Mouse (Mus musculus) intestine, postnatal 0 days (tissue): Measurements from ENCODE around the gene H2afx. TPM values are rescaled to one million over a fixed set of nuclear protein-coding genes. Genes with fewer than 3 reads are reported as not detected.
A peak's percentile ranks its signal among the peaks of the same experiment; 100 is the strongest.
"Not testable (repeated sequence)": the region's sequence is repeated elsewhere in the genome, so short reads cannot be mapped to it uniquely, and the experiment has no call there.

ENCODE experiments used
- ATAC-seq: fragments of 200-750 bp; cut with Nextera tagmentation; 2 replicates; pipeline ENCODE4 v1.8.0; 2017; ENCODE audit warnings: mild to moderate bottlenecking, moderate TSS enrichment, moderate library complexity
- H3K27ac ChIP-seq: fragments of 300-500 bp; sonication (generic); 2 replicates; pipeline ENCODE4 v1.5.1; 2014; ENCODE audit warnings: mild to moderate bottlenecking, low read depth, low read length, moderate library complexity
- H3K27me3 ChIP-seq: fragments of 300-500 bp; sonication (generic); replicated peaks from 2 replicates; pipeline ENCODE4 v1.6.1; 2014; ENCODE audit warnings: low read length, mixed read lengths; ENCODE audit not compliant: control insufficient read depth, insufficient read depth
- H3K36me3 ChIP-seq: fragments of 300-500 bp; sonication (generic); 2 replicates; pipeline ENCODE4 v1.6.1; 2014; ENCODE audit warnings: mild to moderate bottlenecking, moderate library complexity; ENCODE audit not compliant: control insufficient read depth, insufficient read depth
- H3K4me1 ChIP-seq: fragments of 300-500 bp; sonication (generic); replicated peaks from 2 replicates; pipeline ENCODE4 v1.6.1; 2014; ENCODE audit warnings: antibody characterized with exemption, low read length, mixed read lengths; ENCODE audit not compliant: control insufficient read depth, insufficient read depth
- H3K4me2 ChIP-seq: fragments of 300-500 bp; sonication (generic); replicated peaks from 2 replicates; pipeline ENCODE4 v1.6.1; 2014; ENCODE audit warnings: low read depth, mild to moderate bottlenecking, moderate library complexity
- H3K4me3 ChIP-seq: fragments of 300-500 bp; sonication (generic); 2 replicates; pipeline ENCODE4 v1.5.1; 2014; ENCODE audit warnings: low read depth, low read length
- H3K9ac ChIP-seq: fragments of 300-500 bp; sonication (generic); 2 replicates; pipeline ENCODE4 v1.6.1; 2014; ENCODE audit warnings: mild to moderate bottlenecking, low read depth, low read length
- H3K9me3 ChIP-seq: fragments of 300-500 bp; sonication (generic); 2 replicates; pipeline ENCODE4 v1.6.1; 2016; ENCODE audit warnings: mixed run types; ENCODE audit not compliant: control insufficient read depth
- CTCF ChIP-seq: sonication (generic); IDR thresholded peaks from 2 replicates; pipeline ENCODE4 v1.5.1; 2016; ENCODE audit warnings: low read depth, mild to moderate bottlenecking, control low read depth, antibody characterized with exemption, moderate library complexity
- WGBS: fragments of 180-500 bp; shearing (Covaris S2); extraction: QIAGEN DNeasy Blood & Tissue Kit; methylation state at CpG from one replicate; pipeline ENCODE4 v1.1.7; 2014; 5-methylcytosine and 5-hydroxymethylcytosine counted together
- polyA plus RNA-seq: library from polyadenylated mRNA; unstranded; fragments of >200 nt; fragmentation: Nextera tagmentation; extraction: Ambion mirVana; gene quantifications from 2 replicates; pipeline ENCODE4 v1.2.1, GENCODE M21; 2015

H2afx gene
- polyA plus RNA-seq, 1 experiment from 2014 or later = 89.1 TPM

DNA sequence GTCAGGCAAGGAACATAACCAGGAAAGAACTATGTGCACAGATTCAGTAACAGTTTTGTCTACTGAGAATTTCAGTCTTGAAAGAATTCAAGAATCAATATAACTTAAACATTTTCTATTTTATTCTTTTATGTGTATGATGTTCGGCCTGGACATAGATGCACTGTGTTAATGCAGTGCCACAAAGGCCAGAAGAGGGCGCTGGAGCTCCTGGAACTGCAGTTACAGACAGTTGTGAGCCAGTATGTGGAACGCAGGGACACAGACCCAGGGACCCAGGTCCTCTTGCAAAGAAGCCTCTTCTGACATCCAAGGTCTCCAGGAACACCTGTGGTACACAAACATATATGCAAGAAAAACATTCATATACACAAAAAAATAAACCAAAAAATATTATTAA lies 30.0 kb downstream of the H2afx start:
- TF ChIP-seq CTCF = peak; percentile 60
- H3K4me2 ChIP-seq = no peak overlapping the region
- H3K27ac ChIP-seq = no peak overlapping the region
- H3K27me3 ChIP-seq = no peaks in the 10 kb centered on the region
- H3K4me1 ChIP-seq = no peaks in the 10 kb centered on the region
- 62% methylated on average over 3 of the region's 3 CpGs for WGBS
- ATAC-seq = no peak
- H3K9me3 ChIP-seq = no peaks in the 10 kb centered on the region
- no peaks in the 10 kb centered on the region for H3K36me3 ChIP-seq
- H3K9ac ChIP-seq = no peak overlapping the region
- H3K4me3 ChIP-seq = no peak overlapping the region

DNA sequence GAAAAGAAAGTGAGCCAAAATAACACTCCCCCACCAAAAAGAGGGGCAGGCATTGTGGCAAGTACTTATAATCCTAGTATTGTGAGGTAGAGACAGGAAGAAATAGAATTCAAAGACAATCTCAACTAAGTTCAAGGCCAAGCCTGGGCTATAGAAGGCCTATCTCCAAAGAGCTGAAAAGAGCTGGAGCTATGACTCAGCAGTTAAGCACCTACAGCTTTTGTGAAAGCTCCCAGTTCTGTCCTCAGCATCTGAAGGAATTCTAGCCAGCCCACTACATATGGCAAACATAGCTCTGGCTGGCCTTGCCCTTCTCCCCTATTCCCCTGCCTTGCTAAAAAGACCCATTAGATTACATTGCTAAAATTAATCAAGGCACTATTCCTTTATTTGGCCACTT lies 38.9 kb downstream of the H2afx start:
- peak; percentile 10; the same call in 1 of the 2 replicates for ATAC-seq
- H3K27ac ChIP-seq = no peak overlapping the region
- no peak overlapping the region for H3K9ac ChIP-seq
- TF ChIP-seq CTCF = no peak
- H3K4me1 ChIP-seq = no peaks in the 10 kb centered on the region
- no peaks in the 10 kb centered on the region for H3K9me3 ChIP-seq
- H3K36me3 ChIP-seq = no peaks in the 10 kb centered on the region
- no peak overlapping the region for H3K4me2 ChIP-seq
- no peak overlapping the region for H3K4me3 ChIP-seq
- no peaks in the 10 kb centered on the region for H3K27me3 ChIP-seq

- Histone ChIP-seq H3K9ac (no peak overlapping the region), H3K27me3 (no peaks in the 10 kb centered on the region), H3K9me3 (no peaks in the 10 kb centered on the region), H3K27ac (no peak overlapping the region), H3K4me3 (no peak overlapping the region), H3K36me3 (peaks cover under 1% of the 10 kb centered on the region; the same call in 1 of the 2 replicates), H3K4me1 (peaks cover 6% of the 10 kb centered on the region; the same call in 1 of the 2 replicates), H3K4me2 (no peak overlapping the region)
- TF ChIP-seq CTCF = no peak
- WGBS = 83% methylated on average over 6 of the region's 6 CpGs
- ATAC-seq = no peak
Measured at GRCm38 (mm10) chr9:44376141-44376540, 41.6 kb downstream of the H2afx start.

DNA sequence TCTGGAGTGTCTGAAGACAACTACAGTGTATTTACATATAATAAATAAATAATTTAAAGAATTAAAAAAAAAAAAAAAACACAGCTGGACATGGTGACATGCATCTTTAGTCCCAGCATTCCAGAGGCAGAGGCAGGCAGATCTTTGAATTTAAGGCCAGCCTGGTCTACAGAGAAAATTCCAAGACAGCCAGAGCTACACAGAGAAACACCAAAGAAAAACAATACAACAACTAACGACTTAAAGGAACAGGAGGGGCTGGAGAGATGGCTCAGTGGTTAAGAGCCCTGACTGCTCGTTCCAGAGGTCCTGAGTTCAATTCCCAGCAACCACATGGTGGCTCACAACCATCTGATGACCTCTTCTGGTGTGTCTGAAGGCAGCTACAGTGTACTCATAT lies 42.8 kb downstream of the H2afx start:
- 82% methylated on average over 2 of the region's 2 CpGs for whole genome bisulfite sequencing
- H3K4me2 ChIP-seq, H3K9ac ChIP-seq, H3K27ac ChIP-seq, H3K9me3 ChIP-seq, ATAC-seq, H3K27me3 ChIP-seq, H3K4me3 ChIP-seq, H3K4me1 ChIP-seq: not testable (repeated sequence)
- peaks cover 13% of the 10 kb centered on the region for H3K36me3 ChIP-seq

GRCm38 (mm10) chr9:44378153-44378730 lies 43.7 kb downstream of the H2afx start:
- 74% methylated on average over 5 of the region's 5 CpGs for WGBS
- H3K4me3 ChIP-seq = peak overlapping the region; percentile 74
- H3K9ac ChIP-seq = peak overlapping the region; percentile 40

GRCm38 (mm10) chr9:44379054-44379834 lies 44.8 kb downstream of the H2afx start, which contains the start of gene Hyou1:
TSS of gene Hyou1 (plus strand) at chr9:44379490.
- peak within 1 kb of the TSS; percentile 85 for H3K9ac ChIP-seq
- peak; percentile 97 for ATAC-seq
- H3K9me3 ChIP-seq = no peaks in the 10 kb centered on the region
- TF ChIP-seq CTCF = peak; percentile 74
- peak within 1 kb of the TSS; percentile 67 for H3K27ac ChIP-seq
- WGBS = under 1% methylated on average over 83 of the region's 83 CpGs
- H3K4me2 ChIP-seq = peak within 1 kb of the TSS; percentile 92
- peaks cover 32% of the 10 kb centered on the region for H3K36me3 ChIP-seq
- H3K27me3 ChIP-seq = no peaks in the 10 kb centered on the region
- peak within 1 kb of the TSS; percentile 74 for H3K4me3 ChIP-seq
- H3K4me1 ChIP-seq = peaks cover 6% of the 10 kb centered on the region; the same call in 1 of the 2 replicates

More at GRCm38 (mm10) chr9:44378153-44378730, 43.7 kb downstream of the H2afx start:
- Histone ChIP-seq H3K4me1 (peaks cover 6% of the 10 kb centered on the region; the same call in 1 of the 2 replicates), H3K27ac (peak overlapping the region; percentile 67), H3K36me3 (peaks cover 22% of the 10 kb centered on the region), H3K27me3 (no peaks in the 10 kb centered on the region), H3K9me3 (no peaks in the 10 kb centered on the region), H3K4me2 (peak overlapping the region; percentile 92)
- ATAC-seq = no peak
- no peak for TF ChIP-seq CTCF
